Mouse (Mus musculus): ENCODE data around the gene Tmem179.

Tmem179 gene

GRCm38 (mm10) chr12:112516697-112517337 lies at the start of gene Tmem179:
Tmem179 (minus strand) TSS chr12:112516747.
- DNase-seq (ENCODE audit: low spot score) = peak; percentile 73

- no peak for DNase-seq (ENCODE audit: low spot score)
Measured at GRCm38 (mm10) chr12:112563011-112563410, 46.5 kb upstream of the Tmem179 start.

- no peak for DNase-seq (ENCODE audit: low spot score)
Measured at GRCm38 (mm10) chr12:112562462-112562861, 45.9 kb upstream of the Tmem179 start.

- no peak for DNase-seq (ENCODE audit: low spot score)
Measured at GRCm38 (mm10) chr12:112561163-112561562, 44.6 kb upstream of the Tmem179 start.

- no peak for DNase-seq (ENCODE audit: low spot score)
Measured at GRCm38 (mm10) chr12:112560176-112560797, 43.7 kb upstream of the Tmem179 start.

GRCm38 (mm10) chr12:112559671-112560070 lies 43.1 kb upstream of the Tmem179 start:
- DNase-seq (ENCODE audit: low spot score) = no peak

- DNase-seq (ENCODE audit: low spot score) = no peak
Measured at GRCm38 (mm10) chr12:112559231-112559630, 42.7 kb upstream of the Tmem179 start.

GRCm38 (mm10) chr12:112557219-112557618 lies 40.7 kb upstream of the Tmem179 start:
- no peak for DNase-seq (ENCODE audit: low spot score)

GRCm38 (mm10) chr12:112556531-112557060 lies 40.0 kb upstream of the Tmem179 start:
- no peak for DNase-seq (ENCODE audit: low spot score)

- no peak for DNase-seq (ENCODE audit: low spot score)
Measured at GRCm38 (mm10) chr12:112554900-112555299, 38.4 kb upstream of the Tmem179 start.

- no peak for DNase-seq (ENCODE audit: low spot score)
Measured at GRCm38 (mm10) chr12:112552520-112552919, 36.0 kb upstream of the Tmem179 start.

- DNase-seq (ENCODE audit: low spot score) = peak; percentile 74
Measured at GRCm38 (mm10) chr12:112551861-112552375, 35.4 kb upstream of the Tmem179 start.

- no peak for DNase-seq (ENCODE audit: low spot score)
Measured at GRCm38 (mm10) chr12:112549287-112549686, 32.7 kb upstream of the Tmem179 start.

- no peak for DNase-seq (ENCODE audit: low spot score)
Measured at GRCm38 (mm10) chr12:112546110-112546509, 29.6 kb upstream of the Tmem179 start.

GRCm38 (mm10) chr12:112544946-112545701 lies 28.6 kb upstream of the Tmem179 start:
- DNase-seq (ENCODE audit: low spot score) = peak; percentile 16

GRCm38 (mm10) chr12:112543941-112544340 lies 27.4 kb upstream of the Tmem179 start:
- DNase-seq (ENCODE audit: low spot score) = no peak

- DNase-seq (ENCODE audit: low spot score) = peak; percentile 80
Measured at GRCm38 (mm10) chr12:112542920-112543300, 26.4 kb upstream of the Tmem179 start.

- DNase-seq (ENCODE audit: low spot score) = no peak
Measured at GRCm38 (mm10) chr12:112542257-112542919, 25.8 kb upstream of the Tmem179 start.

GRCm38 (mm10) chr12:112541483-112542091 lies 25.0 kb upstream of the Tmem179 start:
- DNase-seq (ENCODE audit: low spot score) = no peak

GRCm38 (mm10) chr12:112540321-112540720 lies 23.8 kb upstream of the Tmem179 start:
- no peak for DNase-seq (ENCODE audit: low spot score)

GRCm38 (mm10) chr12:112539466-112539965 lies 23.0 kb upstream of the Tmem179 start:
- no peak for DNase-seq (ENCODE audit: low spot score)

Data from yolk sac, embryonic 10.5 days (tissue).